Mouse (Mus musculus): ENCODE measurements around the gene Gng7. TPM values are rescaled to one million over a fixed set of nuclear protein-coding genes. Genes with fewer than 3 reads are reported as not detected.

Gene Gng7
- polyA plus RNA-seq, 1 experiment: 4.1 TPM

- H3K36me3 ChIP-seq (ENCODE audit: control insufficient read depth, insufficient read depth, low read length, poor library complexity, severe bottlenecking): no peaks in the 10 kb centered on the region
- no peak overlapping the region for H3K9ac ChIP-seq (ENCODE audit: low read depth, poor library complexity, severe bottlenecking)
- H3K4me3 ChIP-seq (ENCODE audit: low read depth, low read length): no peak overlapping the region
- H3K27me3 ChIP-seq (ENCODE audit: control insufficient read depth, insufficient read depth, low read length, poor library complexity, severe bottlenecking): no peaks in the 10 kb centered on the region
- H3K27ac ChIP-seq (ENCODE audit: insufficient read depth, low read length): no peak overlapping the region
- H3K4me1 ChIP-seq (ENCODE audit: control insufficient read depth, insufficient read depth, low read length): no peaks in the 10 kb centered on the region
- TF ChIP-seq CTCF (IDR thresholded peaks at IDR 0.05; ENCODE audit: low read depth, low read length) (no peak), POLR2A (IDR thresholded peaks at IDR 0.05; ENCODE audit: insufficient read depth, low read length) (no peak), EP300 (IDR thresholded peaks at IDR 0.05; ENCODE audit: insufficient read depth, low read depth, low read length) (no peak)
- H3K9me3 ChIP-seq (replicated peaks; ENCODE audit: control insufficient read depth, insufficient read depth, low read length, poor library complexity, severe bottlenecking): no peaks in the 10 kb centered on the region
Observed at GRCm38 (mm10) chr10:81010851-81011250, 3.9 kb downstream of the Gng7 start.

DNA sequence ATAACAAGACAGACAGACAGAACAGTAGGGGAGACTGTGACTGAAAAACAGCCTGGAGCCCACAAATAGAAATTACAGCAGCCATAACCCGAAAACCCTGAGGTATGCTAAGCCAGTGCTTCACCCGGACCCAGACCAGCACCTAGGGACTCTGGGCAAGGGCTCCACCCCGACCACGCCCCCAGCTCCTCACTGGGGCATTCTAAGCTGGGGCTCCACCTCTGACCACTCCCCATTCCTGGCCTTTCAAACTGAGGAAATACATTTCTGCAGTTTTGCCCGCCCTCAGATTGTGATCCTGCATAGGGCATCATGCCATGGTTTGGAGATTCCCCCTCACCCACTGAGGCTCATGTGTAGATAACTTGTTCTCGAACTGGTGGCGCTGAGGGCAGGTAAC lies 7.5 kb downstream of the Gng7 start:
- H3K27me3 ChIP-seq (ENCODE audit: control insufficient read depth, insufficient read depth, low read length, poor library complexity, severe bottlenecking): no peaks in the 10 kb centered on the region
- H3K9ac ChIP-seq (ENCODE audit: low read depth, poor library complexity, severe bottlenecking): no peak overlapping the region
- TF ChIP-seq CTCF (IDR thresholded peaks at IDR 0.05; ENCODE audit: low read depth, low read length) (no peak), POLR2A (IDR thresholded peaks at IDR 0.05; ENCODE audit: insufficient read depth, low read length) (no peak), EP300 (IDR thresholded peaks at IDR 0.05; ENCODE audit: insufficient read depth, low read depth, low read length) (no peak)
- H3K4me3 ChIP-seq (ENCODE audit: low read depth, low read length): no peak overlapping the region
- no peak overlapping the region for H3K27ac ChIP-seq (ENCODE audit: insufficient read depth, low read length)
- no peaks in the 10 kb centered on the region for H3K4me1 ChIP-seq (ENCODE audit: control insufficient read depth, insufficient read depth, low read length)
- no peaks in the 10 kb centered on the region for H3K9me3 ChIP-seq (replicated peaks; ENCODE audit: control insufficient read depth, insufficient read depth, low read length, poor library complexity, severe bottlenecking)
- no peaks in the 10 kb centered on the region for H3K36me3 ChIP-seq (ENCODE audit: control insufficient read depth, insufficient read depth, low read length, poor library complexity, severe bottlenecking)

GRCm38 (mm10) chr10:81006005-81006677 lies 8.6 kb downstream of the Gng7 start:
- Histone ChIP-seq H3K9ac (ENCODE audit: low read depth, poor library complexity, severe bottlenecking) (no peak overlapping the region), H3K36me3 (ENCODE audit: control insufficient read depth, insufficient read depth, low read length, poor library complexity, severe bottlenecking) (no peaks in the 10 kb centered on the region), H3K4me3 (ENCODE audit: low read depth, low read length) (no peak overlapping the region), H3K4me1 (ENCODE audit: control insufficient read depth, insufficient read depth, low read length) (no peaks in the 10 kb centered on the region), H3K9me3 (replicated peaks; ENCODE audit: control insufficient read depth, insufficient read depth, low read length, poor library complexity, severe bottlenecking) (no peaks in the 10 kb centered on the region), H3K27me3 (ENCODE audit: control insufficient read depth, insufficient read depth, low read length, poor library complexity, severe bottlenecking) (no peaks in the 10 kb centered on the region), H3K27ac (ENCODE audit: insufficient read depth, low read length) (no peak overlapping the region)
- TF ChIP-seq EP300 (IDR thresholded peaks at IDR 0.05; ENCODE audit: insufficient read depth, low read depth, low read length): no peak

GRCm38 (mm10) chr10:81001161-81001560 lies 13.6 kb downstream of the Gng7 start:
- no peak overlapping the region for H3K4me3 ChIP-seq (ENCODE audit: low read depth, low read length)
- no peak overlapping the region for H3K27ac ChIP-seq (ENCODE audit: insufficient read depth, low read length)
- no peak overlapping the region for H3K9ac ChIP-seq (ENCODE audit: low read depth, poor library complexity, severe bottlenecking)
- peaks cover 5% of the 10 kb centered on the region for H3K4me1 ChIP-seq (ENCODE audit: control insufficient read depth, insufficient read depth, low read length)
- TF ChIP-seq EP300 (IDR thresholded peaks at IDR 0.05; ENCODE audit: insufficient read depth, low read depth, low read length): no peak
- TF ChIP-seq POLR2A (IDR thresholded peaks at IDR 0.05; ENCODE audit: insufficient read depth, low read length): no peak
- no peak for TF ChIP-seq CTCF (IDR thresholded peaks at IDR 0.05; ENCODE audit: low read depth, low read length)
- H3K27me3 ChIP-seq (ENCODE audit: control insufficient read depth, insufficient read depth, low read length, poor library complexity, severe bottlenecking): no peaks in the 10 kb centered on the region
- no peaks in the 10 kb centered on the region for H3K9me3 ChIP-seq (replicated peaks; ENCODE audit: control insufficient read depth, insufficient read depth, low read length, poor library complexity, severe bottlenecking)
- H3K36me3 ChIP-seq (ENCODE audit: control insufficient read depth, insufficient read depth, low read length, poor library complexity, severe bottlenecking): no peaks in the 10 kb centered on the region

DNA sequence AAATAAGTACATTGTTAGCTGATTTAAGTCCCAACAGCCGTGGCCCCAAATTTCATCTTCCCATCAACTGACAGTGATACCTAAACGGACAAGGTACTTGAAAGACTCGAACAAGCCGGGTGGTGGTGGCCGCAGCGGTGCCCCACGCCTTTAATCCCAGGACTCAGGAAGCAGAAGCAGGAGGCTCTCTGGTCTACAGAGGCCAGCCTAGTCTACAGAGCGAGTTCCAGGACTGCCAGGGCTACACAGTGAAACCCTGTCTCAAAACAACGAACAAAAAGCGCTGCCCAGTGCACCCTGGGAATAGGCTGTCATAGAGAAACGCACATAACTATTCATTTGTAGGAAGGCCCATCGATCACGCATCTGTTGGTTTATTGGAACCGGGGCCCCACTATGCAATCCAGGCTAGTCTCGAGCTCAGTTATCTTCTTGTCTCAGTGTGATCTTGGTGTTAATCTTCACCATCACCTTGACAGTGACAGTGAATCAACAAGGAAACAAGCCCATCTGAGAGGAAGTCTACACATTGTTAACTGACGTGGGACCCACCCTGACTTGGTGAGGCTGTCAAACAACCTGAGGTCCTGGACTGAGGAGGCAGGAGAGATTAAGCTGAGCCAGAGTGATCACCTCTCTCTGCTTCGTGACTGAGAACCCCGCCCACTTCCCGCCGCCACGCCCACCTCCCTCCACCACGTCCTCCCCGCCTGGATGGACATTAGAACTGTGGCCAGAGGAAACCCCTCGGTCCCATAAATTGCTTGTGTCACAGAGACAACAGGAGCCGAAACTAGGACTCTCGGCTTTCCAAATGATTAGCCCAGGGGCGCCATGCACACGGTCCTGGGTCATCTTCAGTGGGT lies 14.3 kb downstream of the Gng7 start:
- H3K9me3 ChIP-seq (replicated peaks; ENCODE audit: control insufficient read depth, insufficient read depth, low read length, poor library complexity, severe bottlenecking): no peaks in the 10 kb centered on the region
- no peak overlapping the region for H3K9ac ChIP-seq (ENCODE audit: low read depth, poor library complexity, severe bottlenecking)
- H3K36me3 ChIP-seq (ENCODE audit: control insufficient read depth, insufficient read depth, low read length, poor library complexity, severe bottlenecking): no peaks in the 10 kb centered on the region
- H3K4me1 ChIP-seq (ENCODE audit: control insufficient read depth, insufficient read depth, low read length): peaks cover 5% of the 10 kb centered on the region
- no peak overlapping the region for H3K27ac ChIP-seq (ENCODE audit: insufficient read depth, low read length)
- TF ChIP-seq POLR2A (IDR thresholded peaks at IDR 0.05; ENCODE audit: insufficient read depth, low read length): no peak
- TF ChIP-seq EP300 (IDR thresholded peaks at IDR 0.05; ENCODE audit: insufficient read depth, low read depth, low read length): no peak
- no peak for TF ChIP-seq CTCF (IDR thresholded peaks at IDR 0.05; ENCODE audit: low read depth, low read length)
- no peak overlapping the region for H3K4me3 ChIP-seq (ENCODE audit: low read depth, low read length)
- no peaks in the 10 kb centered on the region for H3K27me3 ChIP-seq (ENCODE audit: control insufficient read depth, insufficient read depth, low read length, poor library complexity, severe bottlenecking)
